Mouse (Mus musculus): ENCODE measurements at regions not wholly inside any gene's neighbourhood (a gene's known extent, or its start where the extent isn't known, plus 50 kb on each side); places are given as distances from the start of the nearest gene placed in this dataset.

- DNase-seq (ENCODE audit: low spot score in 2 of 2) = peak; percentile 20 to 27
Observed at GRCm38 (mm10) chrX:145672776-145673175, 167.8 kb upstream of the Amot start.

- no peak for DNase-seq (ENCODE audit: low spot score in 2 of 2)
Observed at GRCm38 (mm10) chrX:145651647-145652046, 146.7 kb upstream of the Amot start.

GRCm38 (mm10) chrX:145619649-145620048 is 114.7 kb upstream of the Amot start:
- DNase-seq (ENCODE audit: low spot score in 2 of 2) = no peak

GRCm38 (mm10) chrX:145602085-145602484 is 97.1 kb upstream of the Amot start:
- DNase-seq (ENCODE audit: low spot score in 2 of 2) = no peak

- no peak for DNase-seq (ENCODE audit: low spot score in 2 of 2)
Observed at GRCm38 (mm10) chrX:145590733-145591132, 85.8 kb upstream of the Amot start.

GRCm38 (mm10) chrX:145567528-145567927 is 62.5 kb upstream of the Amot start:
- DNase-seq (ENCODE audit: low spot score in 2 of 2) = no peak

- no peak for DNase-seq (ENCODE audit: low spot score in 2 of 2)
Observed at GRCm38 (mm10) chrX:145567073-145567472, 62.1 kb upstream of the Amot start.

GRCm38 (mm10) chrX:145558881-145559280 is 53.9 kb upstream of the Amot start:
- DNase-seq (ENCODE audit: low spot score in 2 of 2) = no peak
